Mouse (Mus musculus): ENCODE results near the gene Ubald1.

DNA sequence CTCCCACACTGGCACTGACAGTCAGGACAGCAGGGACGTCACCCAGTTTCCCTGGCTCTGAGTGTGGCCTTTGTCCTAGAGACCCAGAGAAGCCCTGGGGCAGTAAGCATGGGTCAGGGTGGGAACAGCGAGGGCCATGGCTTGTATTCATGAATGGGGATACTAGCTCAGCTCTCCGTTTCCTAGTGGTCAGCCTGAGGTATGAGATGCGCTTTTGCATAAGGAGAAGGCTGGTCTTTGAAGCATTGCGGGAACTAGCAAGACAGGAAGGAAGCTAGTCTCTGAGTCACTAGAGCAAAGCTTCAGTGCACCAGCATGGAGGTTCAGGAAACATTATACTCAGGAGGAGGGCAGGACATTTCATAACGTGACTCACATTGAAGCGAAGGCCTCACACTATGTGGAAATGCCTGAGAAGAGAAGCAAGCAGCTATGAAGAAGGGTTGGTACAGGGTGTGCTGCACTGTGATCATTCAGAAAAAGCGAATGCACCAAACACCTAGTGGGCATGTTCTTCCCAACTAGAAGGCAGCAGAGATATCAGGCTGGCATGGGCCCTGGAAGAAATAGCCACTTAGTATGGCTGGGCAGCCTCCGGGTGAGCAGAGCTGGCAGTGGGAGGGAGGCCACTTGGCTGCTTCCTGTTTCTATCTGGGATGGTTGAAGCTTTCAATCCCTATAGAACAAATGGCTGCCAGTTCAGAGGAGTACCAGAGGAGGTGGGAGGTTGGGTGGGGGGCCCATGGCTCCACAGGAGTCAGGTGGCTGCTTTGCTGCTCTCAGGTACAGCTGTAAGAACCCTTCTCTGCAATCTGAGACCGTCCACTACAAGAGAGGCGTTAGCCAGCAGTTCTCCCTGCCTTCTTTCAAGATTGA, 33.0 kb upstream of the Ubald1 start:
- no peak for TF ChIP-seq CTCF (IDR thresholded peaks at IDR 0.05; ENCODE audit: extremely low read depth, insufficient read depth, insufficient read length, insufficient replicate concordance)
- no peak for TF ChIP-seq POLR2A (IDR thresholded peaks at IDR 0.05; ENCODE audit: low read depth, low read length)

Measured in spleen, adult 2 months (tissue).